Mouse (Mus musculus): ENCODE measurements at regions not wholly inside any gene's neighbourhood (a gene's known extent, or its start where the extent isn't known, plus 50 kb on each side); places are given as distances from the start of the nearest gene placed in this dataset.

DNA sequence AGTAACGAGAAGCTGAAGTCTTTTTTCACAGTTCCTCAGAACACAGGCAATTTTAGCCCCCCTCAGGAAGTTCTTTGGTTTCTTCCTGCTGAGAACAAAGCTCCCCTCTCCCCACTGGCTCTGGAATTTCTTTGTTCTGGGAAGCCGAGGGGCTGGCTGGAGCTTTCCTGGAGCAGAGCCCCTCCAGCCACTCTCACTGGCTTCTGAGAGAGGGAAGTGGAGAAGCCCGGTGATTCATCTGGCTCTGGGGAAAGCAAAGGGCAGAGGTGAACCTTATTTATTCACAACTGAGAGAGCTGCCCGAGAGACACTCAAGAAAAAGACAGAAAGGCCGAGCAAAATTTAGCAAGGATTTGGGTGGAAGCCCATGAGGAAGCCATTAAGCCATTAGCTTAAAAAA lies 63.9 kb downstream of the Ddx3x start:
- Histone ChIP-seq H3K27ac (ENCODE audit: low read depth, low read length) (peak overlapping the region; percentile 35; the same call in 1 of the 2 replicates), H3K9me3 (ENCODE audit: control insufficient read depth) (no peaks in the 10 kb centered on the region), H3K36me3 (ENCODE audit: control insufficient read depth, insufficient read depth) (no peaks in the 10 kb centered on the region), H3K9ac (ENCODE audit: low read depth, low read length) (no peak overlapping the region), H3K27me3 (replicated peaks; ENCODE audit: control insufficient read depth, insufficient read depth, low read length) (no peaks in the 10 kb centered on the region), H3K4me2 (replicated peaks; ENCODE audit: low read depth) (no peak overlapping the region), H3K4me3 (ENCODE audit: low read depth, low read length) (no peak overlapping the region), H3K4me1 (replicated peaks; ENCODE audit: control insufficient read depth, insufficient read depth, low read length) (no peaks in the 10 kb centered on the region)
- TF ChIP-seq CTCF (IDR thresholded peaks at IDR 0.05; ENCODE audit: low read depth), result no peak
- no peak for ATAC-seq
- 16% methylated on average over 5 of the region's 5 CpGs for WGBS

DNA sequence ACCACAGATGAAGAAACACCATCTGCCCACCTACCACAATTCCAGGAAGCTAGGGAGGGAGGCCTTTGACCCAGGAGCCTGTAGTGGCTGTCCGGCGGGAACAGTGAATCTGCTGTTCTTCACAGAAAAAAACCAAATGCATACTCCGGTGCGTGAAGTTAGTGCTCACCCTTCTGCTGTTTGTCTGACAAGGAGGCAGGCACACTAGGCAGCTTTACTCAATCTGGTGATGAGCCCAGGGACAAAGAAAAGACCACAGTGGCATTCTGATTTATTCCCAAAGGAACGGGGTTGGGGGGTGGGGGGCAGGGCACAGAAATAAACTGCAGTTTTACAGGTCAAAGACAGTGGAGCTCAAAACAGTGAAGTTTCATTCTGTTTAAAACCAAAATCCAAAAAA lies 64.4 kb downstream of the Ddx3x start:
- H3K9me3 ChIP-seq (ENCODE audit: control insufficient read depth), result no peaks in the 10 kb centered on the region
- no peak overlapping the region for H3K4me3 ChIP-seq (ENCODE audit: low read depth, low read length)
- H3K4me1 ChIP-seq (replicated peaks; ENCODE audit: control insufficient read depth, insufficient read depth, low read length), result no peaks in the 10 kb centered on the region
- H3K27ac ChIP-seq (ENCODE audit: low read depth, low read length), result peak overlapping the region; percentile 35; the same call in 1 of the 2 replicates
- no peak overlapping the region for H3K9ac ChIP-seq (ENCODE audit: low read depth, low read length)
- no peak for TF ChIP-seq CTCF (IDR thresholded peaks at IDR 0.05; ENCODE audit: low read depth)
- no peaks in the 10 kb centered on the region for H3K36me3 ChIP-seq (ENCODE audit: control insufficient read depth, insufficient read depth)
- WGBS, result 22% methylated on average over 5 of the region's 5 CpGs
- H3K4me2 ChIP-seq (replicated peaks; ENCODE audit: low read depth), result no peak overlapping the region
- H3K27me3 ChIP-seq (replicated peaks; ENCODE audit: control insufficient read depth, insufficient read depth, low read length), result no peaks in the 10 kb centered on the region
- no peak for ATAC-seq

DNA sequence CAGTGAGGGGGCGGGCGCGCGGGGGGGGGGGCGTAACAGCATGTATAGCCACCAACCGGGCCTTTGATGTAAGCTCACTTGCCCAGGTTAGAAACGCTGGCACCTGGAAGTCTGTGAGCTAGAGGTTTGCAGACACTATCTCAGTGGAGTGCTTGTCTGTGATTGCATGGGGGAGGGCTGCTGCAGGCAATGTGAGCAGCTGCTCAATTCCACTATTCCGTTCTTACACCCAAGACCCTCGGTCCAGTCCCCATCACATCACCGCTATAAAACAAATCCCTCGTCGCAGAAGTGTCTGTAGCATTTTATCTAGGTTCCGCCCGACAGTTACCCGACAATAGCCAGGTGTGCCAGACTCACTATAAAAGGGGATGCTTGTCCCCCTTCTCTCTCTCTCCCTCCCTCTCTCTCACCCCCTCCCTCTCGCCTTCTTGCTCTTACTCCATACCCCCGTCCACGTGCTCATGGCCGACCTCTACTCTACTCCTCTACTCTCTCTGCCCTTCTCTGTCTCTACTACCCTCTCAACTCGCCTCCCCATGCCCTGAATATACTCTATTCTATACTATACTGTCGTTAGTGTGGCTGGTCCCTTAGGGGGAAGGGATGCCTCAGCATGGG lies 65.4 kb downstream of the Ddx3x start:
- H3K27me3 ChIP-seq (replicated peaks; ENCODE audit: control insufficient read depth, insufficient read depth, low read length), result no peaks in the 10 kb centered on the region
- no peak for TF ChIP-seq CTCF (IDR thresholded peaks at IDR 0.05; ENCODE audit: low read depth)
- no peak overlapping the region; the same call in 1 of the 2 replicates for H3K27ac ChIP-seq (ENCODE audit: low read depth, low read length)
- H3K4me2 ChIP-seq (replicated peaks; ENCODE audit: low read depth), result peak overlapping the region; percentile 64
- 17% methylated on average over 19 of the region's 21 CpGs for WGBS
- peak overlapping the region; percentile 37; the same call in 1 of the 2 replicates for H3K4me3 ChIP-seq (ENCODE audit: low read depth, low read length)
- no peaks in the 10 kb centered on the region for H3K36me3 ChIP-seq (ENCODE audit: control insufficient read depth, insufficient read depth)
- no peak overlapping the region for H3K9ac ChIP-seq (ENCODE audit: low read depth, low read length)
- H3K9me3 ChIP-seq (ENCODE audit: control insufficient read depth), result no peaks in the 10 kb centered on the region
- no peaks in the 10 kb centered on the region for H3K4me1 ChIP-seq (replicated peaks; ENCODE audit: control insufficient read depth, insufficient read depth, low read length)
- ATAC-seq, result no peak

- H3K4me2 ChIP-seq (replicated peaks; ENCODE audit: low read depth), result peak overlapping the region; percentile 64
- no peak overlapping the region; the same call in 1 of the 2 replicates for H3K27ac ChIP-seq (ENCODE audit: low read depth, low read length)
- H3K36me3 ChIP-seq (ENCODE audit: control insufficient read depth, insufficient read depth), result no peaks in the 10 kb centered on the region
- H3K4me1 ChIP-seq (replicated peaks; ENCODE audit: control insufficient read depth, insufficient read depth, low read length), result no peaks in the 10 kb centered on the region
- no peak for TF ChIP-seq CTCF (IDR thresholded peaks at IDR 0.05; ENCODE audit: low read depth)
- H3K4me3 ChIP-seq (ENCODE audit: low read depth, low read length), result peak overlapping the region; percentile 37
- ATAC-seq, result no peak
- H3K9me3 ChIP-seq (ENCODE audit: control insufficient read depth), result no peaks in the 10 kb centered on the region
- H3K27me3 ChIP-seq (replicated peaks; ENCODE audit: control insufficient read depth, insufficient read depth, low read length), result no peaks in the 10 kb centered on the region
- no peak overlapping the region for H3K9ac ChIP-seq (ENCODE audit: low read depth, low read length)
- WGBS, result 10% methylated on average over 5 of the region's 5 CpGs
These were observed 65.9 kb downstream of the Ddx3x start for GRCm38 (mm10) chrX:13346696-13347026.

GRCm38 (mm10) chrX:13347027-13347840 lies 66.5 kb downstream of the Ddx3x start:
- peak overlapping the region; percentile 68 for H3K27ac ChIP-seq (ENCODE audit: low read depth, low read length)
- 11% methylated on average over 27 of the region's 27 CpGs for WGBS

DNA sequence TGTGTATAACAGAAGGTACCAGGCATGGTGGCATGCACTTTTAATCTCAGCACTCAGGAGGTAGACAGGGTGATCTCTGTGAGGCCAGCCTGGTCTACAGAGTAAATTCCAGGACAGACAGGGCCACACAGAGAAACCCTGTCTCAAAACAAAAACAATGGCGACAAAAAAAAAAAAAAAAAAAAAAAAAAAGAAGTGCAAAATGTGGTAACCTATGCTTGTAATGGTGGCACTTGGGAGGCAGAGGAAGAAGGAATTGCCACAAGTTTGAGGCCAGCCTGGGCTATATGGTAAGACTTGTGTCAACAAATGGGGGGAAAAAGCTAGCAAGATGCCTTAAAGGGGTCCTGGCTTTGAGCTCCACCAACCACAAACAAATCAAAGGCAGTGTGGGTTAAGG lies 67.6 kb downstream of the Ddx3x start:
- no peaks in the 10 kb centered on the region for H3K36me3 ChIP-seq (ENCODE audit: control insufficient read depth, insufficient read depth)
- no peak overlapping the region for H3K4me2 ChIP-seq (replicated peaks; ENCODE audit: low read depth)
- WGBS, result 82% methylated on average over 1 of the region's 1 CpGs
- H3K27ac ChIP-seq (ENCODE audit: low read depth, low read length), result no peak overlapping the region
- ATAC-seq, result no peak
- H3K4me3 ChIP-seq (ENCODE audit: low read depth, low read length), result no peak overlapping the region
- H3K4me1 ChIP-seq (replicated peaks; ENCODE audit: control insufficient read depth, insufficient read depth, low read length), result no peaks in the 10 kb centered on the region
- no peaks in the 10 kb centered on the region for H3K27me3 ChIP-seq (replicated peaks; ENCODE audit: control insufficient read depth, insufficient read depth, low read length)
- no peak overlapping the region for H3K9ac ChIP-seq (ENCODE audit: low read depth, low read length)
- no peak for TF ChIP-seq CTCF (IDR thresholded peaks at IDR 0.05; ENCODE audit: low read depth)
- H3K9me3 ChIP-seq (ENCODE audit: control insufficient read depth), result no peaks in the 10 kb centered on the region

More at GRCm38 (mm10) chrX:13347027-13347840, 66.5 kb downstream of the Ddx3x start:
- peak overlapping the region; percentile 37 for H3K4me3 ChIP-seq (ENCODE audit: low read depth, low read length)
- 0 out of 2 replicates have a peak overlapping the region, but pooled peaks have one; percentile 17 for H3K9ac ChIP-seq (ENCODE audit: low read depth, low read length)
- H3K4me2 ChIP-seq (replicated peaks; ENCODE audit: low read depth), result peak overlapping the region; percentile 64
- no peaks in the 10 kb centered on the region for H3K27me3 ChIP-seq (replicated peaks; ENCODE audit: control insufficient read depth, insufficient read depth, low read length)
- TF ChIP-seq CTCF (IDR thresholded peaks at IDR 0.05; ENCODE audit: low read depth), result no peak; the same call in 1 of the 2 replicates
- H3K4me1 ChIP-seq (replicated peaks; ENCODE audit: control insufficient read depth, insufficient read depth, low read length), result no peaks in the 10 kb centered on the region
- no peaks in the 10 kb centered on the region for H3K9me3 ChIP-seq (ENCODE audit: control insufficient read depth)
- peak; percentile 83 for ATAC-seq
- H3K36me3 ChIP-seq (ENCODE audit: control insufficient read depth, insufficient read depth), result no peaks in the 10 kb centered on the region
